In the genomic region with DNA sequence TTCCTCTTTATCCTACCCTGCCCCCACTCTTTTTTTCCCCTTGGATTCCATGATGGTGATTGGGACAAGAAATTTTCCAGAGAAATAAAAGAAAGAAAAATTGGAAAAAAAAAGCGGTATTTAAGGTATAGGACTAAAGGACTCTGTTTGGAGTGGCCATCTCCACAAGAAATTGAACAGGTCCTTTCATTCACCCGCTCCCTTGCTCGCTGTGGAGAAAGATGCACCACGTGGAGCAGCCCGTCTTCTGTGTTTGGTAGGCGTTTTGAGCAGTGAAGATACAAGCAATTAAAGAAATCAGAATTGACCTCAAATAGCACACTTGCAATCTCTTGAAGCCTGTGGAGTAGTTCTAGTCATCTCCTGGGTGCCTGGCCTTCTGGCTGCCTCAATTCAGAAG, we compare ENCODE assay signal across 16 mouse cellular contexts.
DNase-seq lines count a peak whose midpoint lies in the region; ATAC-seq and TF ChIP-seq lines count a peak whose summit lies in the region.
"Had no signal": no experiment of that assay in that cellular context is flagged by ENCODE, and none has a peak within 500 bp of the region (broad histone marks: within the 10 kb centered on the region; RNA-seq: fewer than 3 reads in every experiment).

No protein-coding gene starts in this region.

- peak overlapping the region; percentile 37; the same call in 1 of the 2 replicates for H3K4me2 ChIP-seq in heart, embryonic 15.5 days
- peak overlapping the region; percentile 27; the same call in 1 of the 2 replicates for H3K4me2 ChIP-seq in forebrain, embryonic 15.5 days (replicated peaks)
- H3K4me2 ChIP-seq in limb, embryonic 13.5 days (replicated peaks), result peak overlapping the region; percentile 50; the same call in 1 of the 2 replicates
- H3K4me2 ChIP-seq in neural tube, embryonic 13.5 days, result peak overlapping the region; percentile 46
- H3K4me2 ChIP-seq: intestine, embryonic 15.5 days had no signal

- DNase-seq in heart, postnatal 10 days, result no peak
- DNase-seq in spleen, adult 12 weeks (ENCODE audit: low spot score), result no peak
- DNase-seq in gastrocnemius, adult 2 months, result no peak
- no peak for DNase-seq in gastrocnemius, adult 8-10 months (ENCODE audit: low spot score in 2 of 2)
- DNase-seq: cerebellum, adult 11-12 months; kidney, postnatal 4 days; layer of hippocampus, postnatal 36 days; lung, adult 18-20 months; right cerebral cortex, postnatal 4 days had no signal

- no peak for TF ChIP-seq CTCF in gastrocnemius, adult 2 months (IDR thresholded peaks at IDR 0.05)

- intact Hi-C loops in heart, postnatal 10 days (cut with DNase I), result no loop called here
- intact Hi-C loops in gastrocnemius, adult 2 months (cut with DNase I), result no loop called here

- H3K27ac ChIP-seq in heart, embryonic 15.5 days, result no peak overlapping the region
- H3K27ac ChIP-seq in forebrain, embryonic 15.5 days (replicated peaks), result no peak overlapping the region
- H3K27ac ChIP-seq in limb, embryonic 13.5 days, result no peak overlapping the region
- no peak overlapping the region for H3K27ac ChIP-seq in neural tube, embryonic 13.5 days (replicated peaks)
- no peak overlapping the region for H3K27ac ChIP-seq in gastrocnemius, adult 2 months
- H3K27ac ChIP-seq: intestine, embryonic 15.5 days; macrophage had no signal

- no peaks in the 10 kb centered on the region for H3K9me3 ChIP-seq in heart, embryonic 15.5 days (replicated peaks)
- no peaks in the 10 kb centered on the region for H3K9me3 ChIP-seq in forebrain, embryonic 15.5 days
- no peaks in the 10 kb centered on the region for H3K9me3 ChIP-seq in limb, embryonic 13.5 days
- H3K9me3 ChIP-seq in neural tube, embryonic 13.5 days, result no peaks in the 10 kb centered on the region
- H3K9me3 ChIP-seq: intestine, embryonic 15.5 days had no signal

- no peaks in the 10 kb centered on the region for H3K36me3 ChIP-seq in heart, embryonic 15.5 days
- no peaks in the 10 kb centered on the region for H3K36me3 ChIP-seq in forebrain, embryonic 15.5 days
- H3K36me3 ChIP-seq in limb, embryonic 13.5 days, result no peaks in the 10 kb centered on the region
- no peaks in the 10 kb centered on the region for H3K36me3 ChIP-seq in neural tube, embryonic 13.5 days
- H3K36me3 ChIP-seq: intestine, embryonic 15.5 days had no signal

- 34% methylated on average over 6 of the region's 6 CpGs for WGBS in heart, embryonic 15.5 days
- WGBS in forebrain, embryonic 15.5 days, result 25% methylated on average over 6 of the region's 6 CpGs
- WGBS in limb, embryonic 13.5 days, result 28% methylated on average over 6 of the region's 6 CpGs
- WGBS in neural tube, embryonic 13.5 days, result 21% methylated on average over 6 of the region's 6 CpGs

- no peaks in the 10 kb centered on the region for H3K4me1 ChIP-seq in heart, embryonic 15.5 days (replicated peaks)
- peaks cover 14% of the 10 kb centered on the region for H3K4me1 ChIP-seq in forebrain, embryonic 15.5 days
- no peaks in the 10 kb centered on the region for H3K4me1 ChIP-seq in limb, embryonic 13.5 days
- H3K4me1 ChIP-seq in neural tube, embryonic 13.5 days (replicated peaks), result peaks cover 15% of the 10 kb centered on the region; the same call in 1 of the 2 replicates
- H3K4me1 ChIP-seq: intestine, embryonic 15.5 days had no signal

- no peak overlapping the region for H3K4me3 ChIP-seq in heart, embryonic 15.5 days
- H3K4me3 ChIP-seq in forebrain, embryonic 15.5 days, result no peak overlapping the region
- no peak overlapping the region for H3K4me3 ChIP-seq in limb, embryonic 13.5 days
- H3K4me3 ChIP-seq in neural tube, embryonic 13.5 days, result peak overlapping the region; percentile 18; the same call in 1 of the 2 replicates
- no peak overlapping the region for H3K4me3 ChIP-seq in gastrocnemius, adult 2 months
- H3K4me3 ChIP-seq: intestine, embryonic 15.5 days had no signal

- no peak for ATAC-seq in heart, embryonic 15.5 days (replicated peaks; ENCODE audit: insufficient number of reproducible peaks, insufficient read depth, low FRiP score, low read depth)
- ATAC-seq in forebrain, embryonic 15.5 days (replicated peaks), result no peak
- ATAC-seq in limb, embryonic 13.5 days (ENCODE audit: low FRiP score, low read depth), result no peak
- ATAC-seq in neural tube, embryonic 13.5 days (ENCODE audit: low read depth), result 0 out of 2 replicates have a peak, but pooled peaks have one; percentile 7
- ATAC-seq: activated CD4-positive, CD25-positive, alpha-beta regulatory T cell, adult 4 months; intestine, embryonic 15.5 days had no signal

- H3K27me3 ChIP-seq in heart, embryonic 15.5 days, result no peaks in the 10 kb centered on the region; the same call in 1 of the 2 replicates
- H3K27me3 ChIP-seq in forebrain, embryonic 15.5 days, result no peaks in the 10 kb centered on the region
- H3K27me3 ChIP-seq in limb, embryonic 13.5 days, result peaks cover 11% of the 10 kb centered on the region; the same call in 1 of the 2 replicates
- no peaks in the 10 kb centered on the region for H3K27me3 ChIP-seq in neural tube, embryonic 13.5 days
- H3K27me3 ChIP-seq: intestine, embryonic 15.5 days had no signal

- H3K9ac ChIP-seq in heart, embryonic 15.5 days, result no peak overlapping the region
- H3K9ac ChIP-seq in forebrain, embryonic 15.5 days (replicated peaks), result no peak overlapping the region
- no peak overlapping the region for H3K9ac ChIP-seq in limb, embryonic 13.5 days
- no peak overlapping the region for H3K9ac ChIP-seq in neural tube, embryonic 13.5 days
- H3K9ac ChIP-seq: intestine, embryonic 15.5 days had no signal
